Mouse (Mus musculus): ENCODE data around the gene Ubr4.

Gene Ubr4

GRCm38 (mm10) chr4:139423270-139423669 is 70.9 kb downstream of the Ubr4 start:
- DNase-seq (ENCODE audit: extremely low spot score, low read depth, low spot score), result no peak

- DNase-seq (ENCODE audit: extremely low spot score, low read depth, low spot score), result peak; percentile 3
Observed at GRCm38 (mm10) chr4:139430176-139430575, 77.8 kb downstream of the Ubr4 start.

- DNase-seq (ENCODE audit: extremely low spot score, low read depth, low spot score), result no peak
Observed at GRCm38 (mm10) chr4:139430891-139431290, 78.5 kb downstream of the Ubr4 start.

GRCm38 (mm10) chr4:139432966-139433765 is 80.8 kb downstream of the Ubr4 start:
- DNase-seq (ENCODE audit: extremely low spot score, low read depth, low spot score), result no peak

- DNase-seq (ENCODE audit: extremely low spot score, low read depth, low spot score), result no peak
Observed at GRCm38 (mm10) chr4:139441244-139441643, 88.8 kb downstream of the Ubr4 start.

- DNase-seq (ENCODE audit: extremely low spot score, low read depth, low spot score), result no peak
Observed at GRCm38 (mm10) chr4:139441806-139442205, 89.4 kb downstream of the Ubr4 start.

GRCm38 (mm10) chr4:139442391-139443355 is 90.3 kb downstream of the Ubr4 start:
- no peak for DNase-seq (ENCODE audit: extremely low spot score, low read depth, low spot score)

- no peak for DNase-seq (ENCODE audit: extremely low spot score, low read depth, low spot score)
Observed at GRCm38 (mm10) chr4:139444315-139444714, 91.9 kb downstream of the Ubr4 start.

GRCm38 (mm10) chr4:139446176-139446575 is 93.8 kb downstream of the Ubr4 start:
- no peak for DNase-seq (ENCODE audit: extremely low spot score, low read depth, low spot score)

- no peak for DNase-seq (ENCODE audit: extremely low spot score, low read depth, low spot score)
Observed at GRCm38 (mm10) chr4:139446731-139447675, 94.6 kb downstream of the Ubr4 start.

- no peak for DNase-seq (ENCODE audit: extremely low spot score, low read depth, low spot score)
Observed at GRCm38 (mm10) chr4:139452944-139453700, 100.7 kb downstream of the Ubr4 start.

GRCm38 (mm10) chr4:139454339-139454738 is 101.9 kb downstream of the Ubr4 start:
- no peak for DNase-seq (ENCODE audit: extremely low spot score, low read depth, low spot score)

GRCm38 (mm10) chr4:139459970-139460369 is 107.6 kb downstream of the Ubr4 start:
- DNase-seq (ENCODE audit: extremely low spot score, low read depth, low spot score), result no peak

GRCm38 (mm10) chr4:139464163-139464562 is 111.8 kb downstream of the Ubr4 start:
- no peak for DNase-seq (ENCODE audit: extremely low spot score, low read depth, low spot score)

GRCm38 (mm10) chr4:139466541-139466940 is 114.1 kb downstream of the Ubr4 start:
- DNase-seq (ENCODE audit: extremely low spot score, low read depth, low spot score), result no peak

GRCm38 (mm10) chr4:139470198-139470597 is 117.8 kb downstream of the Ubr4 start:
- DNase-seq (ENCODE audit: extremely low spot score, low read depth, low spot score), result peak; percentile 80

GRCm38 (mm10) chr4:139476663-139477625 is 124.5 kb downstream of the Ubr4 start:
- no peak for DNase-seq (ENCODE audit: extremely low spot score, low read depth, low spot score)

- no peak for DNase-seq (ENCODE audit: extremely low spot score, low read depth, low spot score)
Observed at GRCm38 (mm10) chr4:139477983-139478382, 125.6 kb downstream of the Ubr4 start.

- no peak for DNase-seq (ENCODE audit: extremely low spot score, low read depth, low spot score)
Observed at GRCm38 (mm10) chr4:139479176-139479575, 126.8 kb downstream of the Ubr4 start.
